Mouse (Mus musculus) midbrain, embryonic 14.5 days (tissue): Measurements from ENCODE around the gene Olfr267. TPM values are rescaled to one million over a fixed set of nuclear protein-coding genes. Genes with fewer than 3 reads are reported as not detected.

ENCODE experiments used
- ATAC-seq: fragments of 200-750 bp; cut with Nextera tagmentation; 2 replicates; pipeline ENCODE4 v1.8.0; 2017; ENCODE audit warnings: moderate number of reproducible peaks, moderate library complexity; ENCODE audit not compliant: low FRiP score, low TSS enrichment
- DNase-seq: peaks from one replicate; pipeline ENCODE4 v3.0.0-alpha.2; 2015
- H3K27ac ChIP-seq: fragments of 300-500 bp; sonication (generic); replicated peaks from 2 replicates; pipeline ENCODE4 v1.5.1; 2014; ENCODE audit warnings: mild to moderate bottlenecking, low read depth, low read length, moderate library complexity
- H3K27me3 ChIP-seq: fragments of 300-500 bp; sonication (generic); 2 replicates; pipeline ENCODE4 v1.6.1; 2014; ENCODE audit warnings: low read length, control low read depth, mixed read lengths; ENCODE audit not compliant: control insufficient read depth, insufficient read depth
- H3K36me3 ChIP-seq: fragments of 300-500 bp; sonication (generic); 2 replicates; pipeline ENCODE4 v1.6.1; 2014; ENCODE audit warnings: low read length, control low read depth; ENCODE audit not compliant: control insufficient read depth, insufficient read depth
- H3K4me1 ChIP-seq: fragments of 300-500 bp; sonication (generic); 2 replicates; pipeline ENCODE4 v1.6.1; 2014; ENCODE audit warnings: mild to moderate bottlenecking, antibody characterized with exemption, low read length, control low read depth; ENCODE audit not compliant: control insufficient read depth, insufficient read depth
- H3K4me2 ChIP-seq: fragments of 300-500 bp; sonication (generic); 2 replicates; pipeline ENCODE4 v1.6.1; 2014; ENCODE audit warnings: mild to moderate bottlenecking, low read length, moderate library complexity
- H3K4me3 ChIP-seq: fragments of 300-500 bp; sonication (generic); replicated peaks from 2 replicates; pipeline ENCODE4 v1.5.1; 2014; ENCODE audit warnings: low read depth, low read length
- H3K9ac ChIP-seq: fragments of 300-500 bp; sonication (generic); replicated peaks from 2 replicates; pipeline ENCODE4 v1.6.1; 2014; ENCODE audit warnings: mild to moderate bottlenecking, low read length, moderate library complexity
- H3K9me3 ChIP-seq: fragments of 300-500 bp; sonication (generic); 2 replicates; pipeline ENCODE4 v1.6.1; 2016; ENCODE audit warnings: low read length, control low read depth, mixed read lengths; ENCODE audit not compliant: control insufficient read depth
- WGBS: fragments of 180-500 bp; shearing (Covaris S2); extraction: QIAGEN DNeasy Blood & Tissue Kit; methylation state at CpG from one replicate; pipeline ENCODE4 v1.1.7; 2014; 5-methylcytosine and 5-hydroxymethylcytosine counted together
- polyA plus RNA-seq: library from polyadenylated mRNA; unstranded; fragments of >200 nt; fragmentation: Nextera tagmentation; extraction: Ambion mirVana; gene quantifications from 2 replicates; pipeline ENCODE4 v1.2.1, GENCODE M21; 2014

The Olfr267 gene
- not detected in 2 replicates for polyA plus RNA-seq

DNA sequence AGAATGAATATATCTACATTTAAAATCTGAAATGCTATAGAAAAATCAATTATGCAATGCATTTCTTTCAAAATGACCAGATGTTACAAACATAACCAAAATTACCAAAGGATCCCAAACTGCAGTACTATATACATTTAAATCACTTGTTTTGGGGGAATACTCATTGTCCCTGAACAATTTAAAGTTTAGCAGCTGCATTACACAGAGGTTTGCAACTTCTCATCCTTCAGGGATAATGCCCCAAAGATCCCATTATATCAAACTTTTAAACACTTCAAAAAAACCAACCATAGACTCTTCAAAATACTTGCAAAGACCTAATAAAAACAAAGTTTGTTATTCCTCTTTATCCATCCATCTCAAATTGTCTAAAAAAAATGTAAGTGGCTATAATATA is at the start of gene Olfr267:
TSS of gene Olfr267 (minus strand) at position 101 of the 400 bp plus-strand sequence.
- Histone ChIP-seq H3K36me3 (no peaks in the 10 kb centered on the region), H3K4me3 (no peak within 1 kb of the TSS), H3K9ac (no peak within 1 kb of the TSS), H3K27me3 (no peaks in the 10 kb centered on the region), H3K4me1 (no peaks in the 10 kb centered on the region), H3K27ac (no peak within 1 kb of the TSS), H3K9me3 (no peaks in the 10 kb centered on the region; the same call in 1 of the 2 replicates), H3K4me2 (no peak within 1 kb of the TSS)
- DNase-seq (no peak), ATAC-seq (no peak)

DNA sequence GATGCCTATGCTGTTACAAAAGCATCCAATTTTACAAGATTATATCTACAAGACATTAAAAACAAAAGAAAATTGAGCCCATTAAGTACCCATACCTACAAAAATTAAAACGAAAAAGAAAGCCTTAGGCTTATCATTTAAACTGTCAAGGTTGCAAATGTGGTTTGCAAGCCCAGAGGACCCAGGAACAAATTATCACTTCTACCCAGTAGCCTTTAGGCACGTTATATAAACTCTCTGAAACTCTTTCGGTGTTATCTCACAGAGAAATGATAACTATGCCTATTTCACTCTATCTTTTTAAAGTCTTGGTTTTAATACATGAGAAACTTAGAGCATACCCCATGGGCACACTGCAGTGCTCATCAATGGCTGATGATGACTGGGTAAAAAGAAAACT is 45.4 kb upstream of the Olfr267 start:
- Histone ChIP-seq H3K36me3 (peaks cover 33% of the 10 kb centered on the region), H3K4me1 (no peaks in the 10 kb centered on the region)
- 89% methylated on average over 3 of the region's 3 CpGs for WGBS

DNA sequence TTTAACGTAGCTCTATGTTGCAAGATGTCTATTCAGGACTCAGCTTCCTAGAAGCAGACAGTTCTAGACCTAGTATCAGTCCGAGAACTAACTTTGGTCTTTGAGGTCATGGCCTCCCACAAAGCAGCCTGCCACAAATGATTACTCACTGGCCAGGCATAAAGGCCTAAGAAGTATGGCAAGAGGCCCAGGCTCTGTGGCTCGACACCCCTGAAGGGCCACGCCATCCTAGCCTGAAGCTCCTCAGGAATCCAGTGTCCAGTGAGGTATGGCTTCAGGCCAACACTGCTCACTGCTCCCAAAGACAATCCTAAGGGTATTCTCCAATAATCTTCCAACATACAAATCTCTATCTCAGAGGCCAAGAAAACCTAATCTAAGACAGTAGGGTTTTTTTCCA is 38.4 kb upstream of the Olfr267 start:
- Histone ChIP-seq H3K27me3 (no peaks in the 10 kb centered on the region), H3K9me3 (no peaks in the 10 kb centered on the region), H3K4me1 (no peaks in the 10 kb centered on the region), H3K9ac (no peak overlapping the region), H3K4me3 (no peak overlapping the region), H3K4me2 (no peak overlapping the region), H3K27ac (no peak overlapping the region), H3K36me3 (peaks cover 62% of the 10 kb centered on the region)
- WGBS, result 81% methylated on average over 4 of the region's 4 CpGs
- DNase-seq (no peak), ATAC-seq (no peak)

More for the DNA sequence above, 45.4 kb upstream of the Olfr267 start:
- Histone ChIP-seq H3K9ac (no peak overlapping the region), H3K9me3 (no peaks in the 10 kb centered on the region), H3K4me2 (no peak overlapping the region), H3K27ac (no peak overlapping the region), H3K4me3 (no peak overlapping the region), H3K27me3 (no peaks in the 10 kb centered on the region)
- DNase-seq (no peak), ATAC-seq (no peak)

GRCm38 (mm10) chr4:58786659-58787058 is 857 bp downstream of the Olfr267 start:
- Histone ChIP-seq H3K27me3 (no peaks in the 10 kb centered on the region), H3K4me2 (no peak overlapping the region), H3K9me3 (no peaks in the 10 kb centered on the region; the same call in 1 of the 2 replicates), H3K4me1 (no peaks in the 10 kb centered on the region), H3K4me3 (no peak overlapping the region), H3K36me3 (no peaks in the 10 kb centered on the region), H3K27ac (no peak overlapping the region), H3K9ac (no peak overlapping the region)
- WGBS, result 78% methylated on average over 3 of the region's 3 CpGs
- no peak for DNase-seq
- no peak for ATAC-seq

DNA sequence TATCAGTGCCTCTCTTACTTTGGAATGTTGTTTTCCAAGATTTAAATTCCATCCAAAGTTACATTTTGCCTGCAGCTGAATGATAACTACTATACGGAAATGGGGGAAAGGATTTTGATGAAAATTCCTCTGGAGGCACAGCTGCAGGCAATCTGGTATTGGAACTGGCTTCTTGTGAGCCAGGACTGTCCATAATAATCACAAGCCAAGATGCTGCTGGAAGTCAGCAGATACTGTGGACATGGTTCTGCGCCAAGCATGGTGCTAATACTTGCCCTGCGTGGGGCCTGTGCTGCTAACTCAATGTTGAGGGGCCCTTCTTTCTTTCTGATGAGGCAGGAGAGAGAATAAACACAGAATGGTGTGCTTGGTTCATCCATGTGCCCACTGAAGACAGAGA is 24.1 kb downstream of the Olfr267 start:
- no peak overlapping the region for H3K9ac ChIP-seq
- no peaks in the 10 kb centered on the region for H3K9me3 ChIP-seq
- no peak overlapping the region for H3K4me2 ChIP-seq
- no peak overlapping the region for H3K4me3 ChIP-seq
- H3K36me3 ChIP-seq, result no peaks in the 10 kb centered on the region
- H3K27ac ChIP-seq, result no peak overlapping the region
- no peak for ATAC-seq
- DNase-seq, result no peak
- 90% methylated on average over 3 of the region's 3 CpGs for WGBS
- no peaks in the 10 kb centered on the region for H3K4me1 ChIP-seq
- H3K27me3 ChIP-seq, result no peaks in the 10 kb centered on the region

GRCm38 (mm10) chr4:58749510-58749909 is 38.0 kb downstream of the Olfr267 start:
- H3K4me3 ChIP-seq, result no peak overlapping the region
- H3K9ac ChIP-seq, result no peak overlapping the region
- WGBS, result 60% methylated on average over 2 of the region's 2 CpGs
- peak; percentile 72 for DNase-seq
- H3K36me3 ChIP-seq, result no peaks in the 10 kb centered on the region
- H3K27ac ChIP-seq, result no peak overlapping the region
- H3K9me3 ChIP-seq, result no peaks in the 10 kb centered on the region
- no peak overlapping the region for H3K4me2 ChIP-seq
- H3K27me3 ChIP-seq, result no peaks in the 10 kb centered on the region
- ATAC-seq, result no peak
- H3K4me1 ChIP-seq, result no peaks in the 10 kb centered on the region

GRCm38 (mm10) chr4:58749101-58749500 is 38.4 kb downstream of the Olfr267 start:
- Histone ChIP-seq H3K4me1 (no peaks in the 10 kb centered on the region), H3K9me3 (no peaks in the 10 kb centered on the region), H3K9ac (no peak overlapping the region), H3K36me3 (no peaks in the 10 kb centered on the region), H3K4me2 (no peak overlapping the region), H3K4me3 (no peak overlapping the region), H3K27me3 (no peaks in the 10 kb centered on the region), H3K27ac (no peak overlapping the region)
- ATAC-seq (no peak), DNase-seq (peak; percentile 13)
- 58% methylated on average over 10 of the region's 10 CpGs for whole genome bisulfite sequencing

GRCm38 (mm10) chr4:58745583-58746222 is 41.8 kb downstream of the Olfr267 start:
- no peaks in the 10 kb centered on the region for H3K36me3 ChIP-seq

DNA sequence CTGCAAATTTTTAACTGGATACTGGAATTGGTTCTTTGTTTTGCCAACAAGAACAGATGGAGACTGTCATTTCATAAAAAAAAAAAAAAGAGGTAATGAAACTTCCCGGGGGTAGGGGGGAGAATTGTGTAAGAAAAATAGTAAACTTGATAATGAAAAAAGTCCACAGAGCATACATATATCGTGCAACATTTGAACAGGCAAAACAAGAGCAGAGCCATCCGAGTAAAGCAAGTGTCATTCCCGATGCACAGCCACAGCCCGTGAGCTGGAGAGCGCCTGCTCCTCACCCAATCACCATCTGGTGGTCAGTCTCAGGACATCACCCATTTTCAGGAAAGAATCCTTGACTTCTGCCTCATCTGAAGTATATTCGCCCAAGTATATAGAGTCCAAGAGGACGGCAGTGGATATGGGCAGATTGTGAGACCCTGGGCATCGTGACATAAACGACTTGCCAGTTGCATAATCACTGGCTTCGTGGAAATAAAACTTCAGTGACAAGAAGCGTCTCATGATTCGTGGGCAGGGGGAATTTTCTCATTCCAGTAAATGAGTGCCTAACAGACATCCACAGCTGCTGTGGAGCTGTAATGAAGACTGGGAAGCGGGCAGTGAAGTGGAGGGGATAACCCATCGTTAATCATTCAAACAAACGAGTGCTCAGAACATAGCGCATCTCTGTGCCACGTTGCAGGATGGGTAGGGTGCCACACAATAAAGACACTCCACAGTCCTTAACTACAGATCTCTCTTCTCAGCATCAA is 50.5 kb downstream of the Olfr267 start:
- Histone ChIP-seq H3K27ac (no peak overlapping the region), H3K4me1 (no peaks in the 10 kb centered on the region), H3K27me3 (no peaks in the 10 kb centered on the region), H3K36me3 (no peaks in the 10 kb centered on the region), H3K9me3 (no peaks in the 10 kb centered on the region), H3K9ac (no peak overlapping the region), H3K4me2 (no peak overlapping the region), H3K4me3 (no peak overlapping the region)
- ATAC-seq (no peak), DNase-seq (no peak)
- WGBS, result 89% methylated on average over 18 of the region's 18 CpGs

More at GRCm38 (mm10) chr4:58745583-58746222, 41.8 kb downstream of the Olfr267 start:
- 84% methylated on average over 7 of the region's 7 CpGs for WGBS
- H3K9me3 ChIP-seq, result no peaks in the 10 kb centered on the region
- H3K27ac ChIP-seq, result no peak overlapping the region
- no peak overlapping the region for H3K4me3 ChIP-seq
- H3K4me2 ChIP-seq, result no peak overlapping the region
- H3K4me1 ChIP-seq, result no peaks in the 10 kb centered on the region
- no peaks in the 10 kb centered on the region for H3K27me3 ChIP-seq
- no peak overlapping the region for H3K9ac ChIP-seq
- ATAC-seq (no peak), DNase-seq (no peak)
